Mouse (Mus musculus) B cell, adult (primary cell): ENCODE results near the gene Itga9. TPM values are rescaled to one million over a fixed set of nuclear protein-coding genes. Genes with fewer than 3 reads are reported as not detected.

Experiments
- total RNA-seq: library from RNA; stranded (reverse); gene quantifications from 4 replicates; pipeline ENCODE4 v1.2.4, GENCODE M21; 2023; ENCODE audit not compliant: inconsistent age

Itga9 gene
- total RNA-seq, result 1.2 to 3.6 TPM (median 1.9 TPM) in 4 replicates

GRCm38 (mm10) chr9:118606148-118606816 is at the start of gene Itga9:
TSS of gene Itga9 (plus strand) at chr9:118606690.

GRCm38 (mm10) chr9:118926111-118926650 is 319.7 kb downstream of the Itga9 start, which contains the start of gene Ctdspl:
TSS of gene Ctdspl (plus strand) at chr9:118926453.

Other genes with a start within 250 kb of the Itga9 start
- gene Eomes, start 128.5 kb upstream of the Itga9 start, total RNA-seq, result 0.93 to 1.7 TPM (median 1.2 TPM) in 4 replicates
- gene Golga4, start 100.4 kb upstream of the Itga9 start, total RNA-seq, result 82.1 to 112 TPM (median 99.1 TPM) in 4 replicates